Mouse (Mus musculus) left cerebral cortex, adult 11 months (tissue): Measurements from ENCODE around the gene Carmil1.

ENCODE experiments used
- DNase-seq: peaks from one replicate; pipeline ENCODE4 v3.0.0; 2022; ENCODE audit warnings: low spot score

Gene Carmil1

DNA sequence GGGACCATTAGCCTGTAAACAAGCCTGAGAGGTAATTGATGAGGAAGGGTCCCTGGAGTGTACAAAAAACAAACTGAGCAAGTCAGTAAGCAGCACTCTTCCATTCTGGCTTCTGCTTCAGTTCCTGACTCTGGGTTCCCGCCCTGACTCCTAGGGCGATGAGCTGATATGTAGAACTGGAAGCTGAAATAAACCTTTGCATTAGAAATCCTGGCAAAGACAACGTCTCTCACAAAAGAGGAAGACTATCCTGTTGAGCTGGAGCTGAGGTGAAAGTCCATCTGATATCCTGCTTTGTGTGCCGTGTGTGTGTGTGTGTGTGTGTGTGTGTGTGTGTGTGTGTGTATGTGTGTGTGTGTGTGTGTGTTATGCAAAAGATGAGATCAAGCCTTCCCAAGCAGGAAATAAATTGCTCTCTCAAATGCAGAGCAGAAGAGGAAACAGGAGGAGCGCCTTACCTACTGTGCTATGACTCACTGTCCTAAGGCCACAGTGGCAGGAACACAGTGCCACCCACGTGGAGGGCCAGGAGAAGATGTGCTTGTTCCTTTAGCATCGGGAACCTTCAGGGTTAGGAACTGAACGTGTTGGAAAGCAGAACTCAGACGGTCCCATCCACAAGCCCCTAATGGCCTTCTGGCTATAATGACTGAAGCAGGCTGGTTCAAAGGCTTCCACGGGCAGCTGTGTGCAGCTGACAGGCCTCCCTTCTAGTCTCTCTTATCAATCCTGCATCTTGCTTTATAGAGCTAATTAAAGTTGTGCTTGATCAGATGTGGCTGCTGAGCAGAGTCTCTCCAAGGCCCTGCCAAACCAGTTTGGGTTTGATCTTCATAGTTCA lies 19.6 kb downstream of the Carmil1 start:
- DNase-seq, result no peak

GRCm38 (mm10) chr13:24257809-24258208 lies 22.8 kb downstream of the Carmil1 start:
- DNase-seq, result no peak

DNA sequence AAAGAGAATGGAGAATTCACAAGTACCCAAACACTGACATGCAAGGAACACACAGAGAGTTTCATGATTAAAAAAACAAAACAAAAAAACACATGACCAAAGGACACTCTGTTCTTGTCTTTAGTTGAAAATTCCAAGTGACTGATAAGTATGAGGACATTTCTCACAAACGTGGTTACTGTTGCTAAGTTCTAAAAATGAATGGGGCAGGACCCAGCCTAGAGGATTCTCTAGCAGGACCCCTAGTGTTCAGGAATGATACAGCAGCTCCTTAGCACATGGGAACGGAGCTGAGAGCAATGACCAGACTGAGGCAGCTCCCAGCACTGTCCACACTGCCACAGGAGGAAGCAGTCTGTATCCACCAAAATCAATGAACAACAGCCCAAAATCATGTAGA lies 26.6 kb downstream of the Carmil1 start:
- DNase-seq, result no peak

- DNase-seq, result no peak
Measured at GRCm38 (mm10) chr13:24253551-24253950, 27.0 kb downstream of the Carmil1 start.

DNA sequence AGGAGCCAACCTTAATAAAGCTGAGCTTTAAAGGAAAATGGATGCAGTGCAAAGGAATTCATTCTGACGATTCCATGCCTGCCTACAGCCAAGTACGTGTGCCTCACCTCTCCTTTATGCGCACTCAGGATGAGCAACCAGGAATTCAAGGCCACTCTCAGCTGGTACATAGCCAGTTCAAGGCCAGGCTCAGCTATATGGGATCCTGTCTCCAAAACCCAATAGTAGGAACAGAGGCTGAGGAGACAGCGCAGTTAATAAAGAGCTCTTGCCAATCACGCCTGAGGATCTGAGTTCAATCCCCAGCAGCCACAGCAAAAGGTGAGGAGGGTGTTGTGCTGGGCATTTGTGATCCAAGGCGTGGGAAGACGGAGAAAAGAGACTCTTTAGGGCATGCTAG lies 29.4 kb downstream of the Carmil1 start:
- DNase-seq, result no peak

- no peak for DNase-seq
Measured at GRCm38 (mm10) chr13:24247928-24248327, 32.7 kb downstream of the Carmil1 start.

DNA sequence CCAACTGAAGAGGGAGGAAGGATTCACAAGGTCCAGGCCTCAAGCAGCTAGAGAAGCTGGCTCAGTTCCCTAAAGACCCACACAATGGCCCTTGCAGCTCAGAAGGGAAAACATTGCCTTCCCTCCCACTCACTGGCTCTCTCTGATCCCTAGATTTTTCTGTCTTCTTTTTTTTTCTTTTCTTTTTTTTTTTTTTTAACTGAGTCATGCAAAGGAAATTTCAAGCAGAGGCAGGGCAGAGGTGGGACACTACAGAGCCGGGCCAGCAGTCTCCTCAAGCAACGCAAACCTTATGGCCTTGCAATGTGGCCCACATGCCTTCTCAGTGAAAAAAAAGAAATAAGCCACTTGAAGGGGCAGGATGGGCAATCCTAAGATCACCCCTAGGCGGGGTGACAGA lies 33.2 kb downstream of the Carmil1 start:
- DNase-seq, result no peak

GRCm38 (mm10) chr13:24246266-24246665 lies 34.3 kb downstream of the Carmil1 start:
- DNase-seq, result no peak

- no peak for DNase-seq
Measured at GRCm38 (mm10) chr13:24244613-24245012, 36.0 kb downstream of the Carmil1 start.

GRCm38 (mm10) chr13:24243964-24244363 lies 36.6 kb downstream of the Carmil1 start:
- DNase-seq, result no peak

DNA sequence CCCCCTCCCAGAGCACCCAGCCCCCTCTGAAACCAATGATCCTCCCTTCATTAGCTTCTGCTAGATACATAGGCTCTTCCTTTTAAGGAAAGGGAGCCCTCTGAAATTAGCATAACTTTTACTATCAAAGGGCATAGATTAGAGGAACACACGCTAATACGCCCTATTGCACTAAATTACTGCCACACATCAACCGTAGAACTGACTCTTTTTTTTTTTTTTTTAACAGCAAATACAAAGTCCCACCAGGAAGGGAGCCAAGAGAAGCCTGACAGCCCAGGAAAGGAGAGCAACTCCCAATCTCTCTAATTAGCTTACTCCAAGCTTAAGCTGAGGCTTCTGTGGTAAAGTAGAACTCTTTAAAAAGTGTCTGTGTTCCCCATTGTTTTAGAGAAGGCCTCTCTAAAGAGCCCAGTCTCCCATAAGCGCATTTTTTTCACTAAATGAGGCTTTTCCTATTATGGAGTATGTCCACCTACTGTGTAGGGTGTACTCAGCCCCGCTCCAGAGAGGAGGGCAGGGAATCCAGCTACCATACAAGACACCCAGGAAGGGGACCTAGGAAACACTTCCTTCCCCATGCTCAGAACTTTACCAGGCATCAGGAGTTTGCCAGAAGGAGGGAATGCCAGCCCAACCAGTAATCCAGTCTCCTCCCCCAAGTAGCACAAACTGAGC lies 38.0 kb downstream of the Carmil1 start:
- DNase-seq, result no peak

DNA sequence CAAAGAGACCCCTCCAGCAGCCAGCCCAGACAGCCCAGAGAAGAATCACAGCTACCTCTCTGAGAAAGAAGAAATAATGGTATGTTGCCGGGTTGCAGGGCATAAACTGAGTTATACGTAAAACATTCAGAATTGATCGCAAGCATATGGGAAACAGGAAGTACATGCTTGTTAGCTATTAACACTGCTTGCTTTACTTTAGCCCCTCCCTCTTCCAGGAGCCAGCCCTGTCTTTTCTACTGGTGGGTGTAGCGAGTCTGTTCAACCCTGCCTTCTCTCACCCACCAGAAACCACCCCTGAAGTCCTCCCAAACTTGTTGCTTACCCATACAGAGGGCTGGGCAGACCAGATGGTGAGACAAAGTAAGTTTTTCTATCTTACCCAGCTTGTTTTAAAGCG lies 39.4 kb downstream of the Carmil1 start:
- no peak for DNase-seq

DNA sequence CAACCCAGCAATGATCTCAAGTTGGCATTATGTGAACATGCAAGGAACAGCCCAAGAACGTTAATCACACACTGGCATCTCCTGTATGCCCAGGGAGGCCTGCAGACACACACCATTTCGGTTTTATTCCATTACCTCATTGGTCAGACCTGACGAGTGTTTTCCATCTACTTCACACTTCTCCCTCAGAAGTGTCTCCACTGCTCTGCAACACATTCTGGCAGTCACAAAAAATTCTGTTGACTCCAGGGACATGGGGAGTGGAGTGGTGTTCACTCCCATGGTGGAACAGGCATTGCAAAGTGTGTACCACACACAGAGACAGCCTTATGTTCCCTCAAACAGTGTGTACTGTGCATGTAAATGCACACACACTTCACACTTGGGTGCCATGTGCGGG lies 40.2 kb downstream of the Carmil1 start:
- DNase-seq, result no peak

DNA sequence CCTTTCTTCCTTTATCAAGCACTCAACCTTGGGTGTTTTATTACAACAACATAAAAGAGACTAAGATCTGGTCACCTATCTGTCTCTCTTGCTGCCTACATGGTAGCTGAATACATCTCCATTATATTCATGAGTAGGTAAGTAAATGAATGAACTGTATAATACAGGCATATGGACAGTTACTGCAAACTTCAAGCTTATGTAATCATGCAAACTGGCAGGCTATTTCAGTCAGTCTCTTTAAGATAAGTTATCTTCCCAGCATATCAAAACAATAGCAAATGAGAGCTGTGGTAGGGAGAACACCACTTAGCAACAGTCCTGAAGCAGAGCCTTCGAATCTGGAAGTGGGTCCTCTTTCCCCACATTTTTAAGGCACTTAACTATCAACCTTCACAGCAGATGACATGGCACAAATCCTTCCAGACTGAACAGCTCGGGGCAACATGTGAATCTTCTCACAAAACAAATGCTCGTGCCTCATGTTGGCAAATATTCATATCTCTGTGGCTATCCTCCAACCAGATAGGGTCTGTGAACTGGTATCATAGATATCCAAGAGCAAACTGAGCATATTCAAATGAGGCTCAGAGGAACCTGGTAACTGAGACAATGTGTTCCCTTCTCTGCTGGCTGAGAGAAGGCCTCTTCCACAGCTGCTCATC lies 42.0 kb downstream of the Carmil1 start:
- DNase-seq, result peak; percentile 25

GRCm38 (mm10) chr13:24236736-24237135 lies 43.9 kb downstream of the Carmil1 start:
- DNase-seq, result no peak

DNA sequence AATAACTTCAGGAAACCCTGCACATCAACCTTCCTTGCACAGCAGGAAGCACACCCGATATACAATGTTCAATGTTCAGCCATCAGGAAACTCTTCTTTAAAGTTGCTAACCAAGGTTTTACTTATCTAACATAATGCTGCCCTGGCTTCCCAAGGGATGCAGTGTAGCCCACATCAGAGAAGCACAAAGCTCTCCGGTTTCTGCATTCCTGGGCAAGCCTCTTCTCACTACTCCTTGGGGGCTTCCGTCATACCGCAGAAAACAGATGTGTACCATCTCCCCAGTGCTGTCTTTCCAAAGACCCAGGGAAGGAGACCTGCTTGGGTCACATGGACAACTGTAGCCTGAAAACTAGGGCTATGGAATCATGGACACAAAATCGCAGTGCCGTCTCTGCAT lies 47.8 kb downstream of the Carmil1 start:
- DNase-seq, result no peak

GRCm38 (mm10) chr13:24231746-24232483 lies 48.7 kb downstream of the Carmil1 start:
- no peak for DNase-seq

- DNase-seq, result no peak
Measured at GRCm38 (mm10) chr13:24231146-24231545, 49.4 kb downstream of the Carmil1 start.

- no peak for DNase-seq
Measured at GRCm38 (mm10) chr13:24230541-24231095, 50.0 kb downstream of the Carmil1 start.

DNA sequence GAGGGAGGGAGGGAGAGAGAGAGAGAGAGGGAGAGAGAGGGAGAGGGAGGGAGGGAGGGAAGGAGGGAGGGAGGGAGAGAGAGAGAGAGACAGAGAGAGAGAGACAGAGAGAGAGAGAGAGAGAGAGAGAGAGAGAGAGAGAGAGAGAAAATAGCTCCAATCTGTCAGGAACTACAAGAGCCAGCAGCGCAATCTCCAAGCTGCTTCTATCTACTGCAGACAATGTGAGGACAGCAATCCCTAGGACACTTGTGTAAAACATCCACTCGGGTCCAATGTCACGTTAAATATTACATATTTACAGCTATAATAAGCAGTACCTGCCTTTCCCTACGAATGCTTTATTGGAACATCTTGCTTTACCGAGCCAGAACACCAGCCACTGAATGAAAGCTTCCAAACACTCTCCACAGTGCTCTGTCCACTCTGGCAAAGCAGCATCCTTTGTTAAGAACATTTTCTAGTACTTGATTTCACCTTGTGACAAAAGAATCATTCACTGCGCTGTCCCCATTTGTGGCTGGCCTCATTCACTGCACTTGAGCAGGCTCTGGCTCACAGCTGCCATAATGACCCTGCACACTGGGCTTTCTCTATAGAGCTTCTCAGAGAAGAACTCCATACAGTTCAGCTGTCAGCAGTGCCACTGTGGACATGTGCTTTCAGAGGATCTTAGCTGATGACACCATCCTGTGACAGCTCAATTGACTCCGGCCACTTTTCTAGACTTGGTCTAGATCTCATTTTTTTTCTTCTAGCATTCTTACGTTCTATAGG lies 57.0 kb downstream of the Carmil1 start:
- DNase-seq, result no peak

GRCm38 (mm10) chr13:24220441-24220970 lies 60.1 kb downstream of the Carmil1 start:
- DNase-seq, result no peak
